Mouse (Mus musculus): ENCODE measurements around the gene Clec10a.

DNA sequence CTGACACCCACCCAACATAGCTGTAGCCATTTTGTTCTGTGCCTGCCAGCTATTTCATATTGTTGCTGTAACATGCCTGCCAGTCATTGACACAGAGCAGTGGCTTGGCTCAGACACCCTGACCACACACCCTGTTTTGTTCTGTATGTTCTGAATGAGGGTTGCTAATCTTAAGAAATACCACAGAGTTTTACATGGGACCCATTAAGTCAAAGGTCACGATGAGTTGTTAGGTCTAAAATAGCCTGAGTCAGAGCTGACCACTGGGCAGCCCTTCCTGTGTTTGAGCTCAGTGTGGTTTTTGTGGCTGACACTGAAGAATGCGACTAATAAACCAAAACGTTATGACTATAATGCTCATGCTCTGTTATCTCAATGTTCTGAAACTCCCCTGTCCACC, 42.3 kb downstream of the Clec10a start:
- TF ChIP-seq CTCF (IDR thresholded peaks at IDR 0.05; ENCODE audit: borderline replicate concordance, insufficient read depth, low read length) = no peak
- TF ChIP-seq POLR2A (IDR thresholded peaks at IDR 0.05; ENCODE audit: low read depth, low read length) = no peak

Data from embryonic fibroblast, embryonic 13.5 days (primary cell).